ENCODE assay signal across 23 mouse cellular contexts in genomic region chr19:32326156-32326555, GRCm38 (mm10).
DNase-seq lines count a peak whose midpoint lies in the region; ATAC-seq and TF ChIP-seq lines count a peak whose summit lies in the region.
"Had no signal": no experiment of that assay in that cellular context is flagged by ENCODE, and none has a peak within 500 bp of the region (broad histone marks: within the 10 kb centered on the region; RNA-seq: fewer than 3 reads in every experiment).

No protein-coding gene starts in this region.

- H3K4me3 ChIP-seq in heart, adult 2 months = no peak overlapping the region
- no peak overlapping the region for H3K4me3 ChIP-seq in intestine, embryonic 16.5 days (ENCODE audit: low read length)
- H3K4me3 ChIP-seq in intestine, embryonic 15.5 days (replicated peaks) = no peak overlapping the region
- H3K4me3 ChIP-seq in lung, postnatal 0 days (ENCODE audit: low read depth, low read length) = no peak overlapping the region
- H3K4me3 ChIP-seq: embryonic facial prominence, embryonic 15.5 days; limb, embryonic 10.5 days had no signal

- TF ChIP-seq CTCF in heart, adult 2 months (IDR thresholded peaks at IDR 0.05) = no peak
- no peak for TF ChIP-seq CTCF in lung, postnatal 0 days (IDR thresholded peaks at IDR 0.05)

- H3K27ac ChIP-seq in heart, adult 2 months = peak overlapping the region; percentile 1; the same call in 1 of the 2 replicates
- H3K27ac ChIP-seq in intestine, embryonic 16.5 days (ENCODE audit: low read length) = no peak overlapping the region
- H3K27ac ChIP-seq in intestine, embryonic 15.5 days = no peak overlapping the region
- no peak overlapping the region for H3K27ac ChIP-seq in lung, postnatal 0 days (ENCODE audit: low read length)
- H3K27ac ChIP-seq: limb, embryonic 10.5 days had no signal

- ATAC-seq in intestine, embryonic 16.5 days = peak; percentile 26; the same call in 1 of the 2 replicates
- ATAC-seq in intestine, embryonic 15.5 days = no peak
- 0 out of 2 replicates have a peak, but pooled peaks have one; percentile 1 for ATAC-seq in lung, postnatal 0 days
- ATAC-seq: forebrain, postnatal 0 days; hindbrain, embryonic 16.5 days; midbrain, embryonic 16.5 days had no signal

- WGBS in heart, adult 2 months = 81% methylated on average over 3 of the region's 3 CpGs
- 85% methylated on average over 3 of the region's 3 CpGs for WGBS in intestine, embryonic 16.5 days
- 78% methylated on average over 3 of the region's 3 CpGs for WGBS in intestine, embryonic 15.5 days
- WGBS in lung, postnatal 0 days = 59% methylated on average over 3 of the region's 3 CpGs

- peaks cover 20% of the 10 kb centered on the region for H3K36me3 ChIP-seq in heart, adult 2 months (ENCODE audit: control insufficient read depth, insufficient read depth, low read length)
- H3K36me3 ChIP-seq in intestine, embryonic 16.5 days (ENCODE audit: control insufficient read depth, insufficient read depth, low read length) = no peaks in the 10 kb centered on the region
- no peaks in the 10 kb centered on the region for H3K36me3 ChIP-seq in intestine, embryonic 15.5 days
- H3K36me3 ChIP-seq in lung, postnatal 0 days (ENCODE audit: insufficient read depth, low read length) = no peaks in the 10 kb centered on the region
- H3K36me3 ChIP-seq: embryonic facial prominence, embryonic 15.5 days; limb, embryonic 10.5 days had no signal

- H3K27me3 ChIP-seq in heart, adult 2 months (ENCODE audit: control insufficient read depth, insufficient read depth, low read length) = no peaks in the 10 kb centered on the region
- H3K27me3 ChIP-seq in intestine, embryonic 16.5 days (replicated peaks; ENCODE audit: control insufficient read depth, insufficient read depth, low read length) = no peaks in the 10 kb centered on the region
- H3K27me3 ChIP-seq in intestine, embryonic 15.5 days (replicated peaks) = no peaks in the 10 kb centered on the region
- H3K27me3 ChIP-seq in lung, postnatal 0 days (replicated peaks; ENCODE audit: insufficient read depth, low read length) = no peaks in the 10 kb centered on the region
- H3K27me3 ChIP-seq: embryonic facial prominence, embryonic 15.5 days had no signal

- peak in 1 of 2 experiments; percentile 18 for DNase-seq in heart, adult 2 months
- DNase-seq in heart, postnatal 36 days = no peak
- DNase-seq in lung, postnatal 0 days (ENCODE audit: low spot score) = no peak
- DNase-seq in lung, postnatal 10 days = no peak
- DNase-seq in T-cell, adult 2 months (ENCODE audit: low spot score) = no peak
- DNase-seq: adrenal gland, postnatal 14 days; cerebellum, adult 11-12 months; cerebellum, postnatal 14 days; forebrain, postnatal 0 days; kidney, adult 18-20 months; kidney, postnatal 25 days; layer of hippocampus, adult 9-11 months; lung, postnatal 14 days; right cerebral cortex, postnatal 14 days; spleen, adult 18-20 months; thymus, postnatal 25 days had no signal

- intact Hi-C loops in heart, adult 2 months (cut with DNase I) = loop anchor here (2.0 to 10.0 kb wide), 2 partner anchors 21 to 351 kb away; no protein-coding TSS in a partner anchor
- intact Hi-C loops in heart, postnatal 36 days (cut with DNase I) = no loop called here

- no peak overlapping the region for H3K9ac ChIP-seq in heart, adult 2 months (ENCODE audit: low read depth, low read length)
- H3K9ac ChIP-seq in intestine, embryonic 16.5 days (ENCODE audit: low read depth, low read length) = no peak overlapping the region
- no peak overlapping the region for H3K9ac ChIP-seq in intestine, embryonic 15.5 days
- no peak overlapping the region for H3K9ac ChIP-seq in lung, postnatal 0 days (replicated peaks; ENCODE audit: low read depth)
- H3K9ac ChIP-seq: embryonic facial prominence, embryonic 15.5 days; forebrain, postnatal 0 days had no signal

- peaks cover 34% of the 10 kb centered on the region for H3K4me1 ChIP-seq in heart, adult 2 months (ENCODE audit: control insufficient read depth, insufficient read depth, low read length)
- H3K4me1 ChIP-seq in intestine, embryonic 16.5 days (ENCODE audit: control insufficient read depth, insufficient read depth, low read length) = peaks cover 19% of the 10 kb centered on the region
- 0 out of 2 replicates have a peak, but pooled peaks cover 8% of the 10 kb centered on the region for H3K4me1 ChIP-seq in intestine, embryonic 15.5 days (replicated peaks)
- H3K4me1 ChIP-seq in lung, postnatal 0 days (ENCODE audit: insufficient read depth, low read depth, low read length) = peaks cover 7% of the 10 kb centered on the region; the same call in 1 of the 2 replicates

- no peaks in the 10 kb centered on the region; the same call in 1 of the 2 replicates for H3K79me2 ChIP-seq in heart, adult 2 months (replicated peaks; ENCODE audit: control insufficient read depth, insufficient read depth, low read length)

- TF ChIP-seq EP300 in heart, adult 2 months (IDR thresholded peaks at IDR 0.05; ENCODE audit: insufficient read depth, low read depth, low read length) = no peak
- TF ChIP-seq EP300 in lung, postnatal 0 days (IDR thresholded peaks at IDR 0.05) = no peak

- TF ChIP-seq POLR2A in heart, adult 2 months (IDR thresholded peaks at IDR 0.05; ENCODE audit: insufficient read depth, low read depth, low read length) = no peak

- H3K4me2 ChIP-seq in intestine, embryonic 16.5 days (ENCODE audit: low read depth, low read length) = no peak overlapping the region
- H3K4me2 ChIP-seq in intestine, embryonic 15.5 days (replicated peaks) = no peak overlapping the region
- no peak overlapping the region for H3K4me2 ChIP-seq in lung, postnatal 0 days (replicated peaks; ENCODE audit: low read depth, low read length)
- H3K4me2 ChIP-seq: embryonic facial prominence, embryonic 15.5 days; liver, embryonic 11.5 days had no signal

- no peaks in the 10 kb centered on the region for H3K9me3 ChIP-seq in intestine, embryonic 16.5 days (ENCODE audit: control insufficient read depth, low read length)
- H3K9me3 ChIP-seq in intestine, embryonic 15.5 days = no peaks in the 10 kb centered on the region
- no peaks in the 10 kb centered on the region for H3K9me3 ChIP-seq in lung, postnatal 0 days (ENCODE audit: low read length)
- H3K9me3 ChIP-seq: embryonic facial prominence, embryonic 15.5 days; limb, embryonic 10.5 days had no signal
